In genomic region chr5:139083841-139084240, GRCm38 (mm10) we compare ENCODE assay signal across 13 mouse cellular contexts.
A peak's percentile ranks its signal among the peaks of the same experiment; 100 is the strongest.
DNase-seq lines count a peak whose midpoint lies in the region; ATAC-seq and TF ChIP-seq lines count a peak whose summit lies in the region.
"Had no signal": no experiment of that assay in that cellular context is flagged by ENCODE, and none has a peak within 500 bp of the region (broad histone marks: within the 10 kb centered on the region; RNA-seq: fewer than 3 reads in every experiment).

No protein-coding gene starts in this region.

- peak; percentile 57 for DNase-seq in cerebellum, adult 11-12 months
- DNase-seq in cerebellum, postnatal 4 days (ENCODE audit: low spot score in 2 of 2) = no peak
- DNase-seq in midbrain, embryonic 14.5 days = no peak
- no peak for DNase-seq in lung, adult 2 months

- H3K4me2 ChIP-seq in neural tube, embryonic 13.5 days = no peak overlapping the region
- H3K4me2 ChIP-seq in neural tube, embryonic 15.5 days = no peak overlapping the region
- no peak overlapping the region for H3K4me2 ChIP-seq in heart, embryonic 13.5 days
- H3K4me2 ChIP-seq in midbrain, embryonic 14.5 days (ENCODE audit: low read length) = no peak overlapping the region
- H3K4me2 ChIP-seq: hindbrain, embryonic 12.5 days; liver, embryonic 11.5 days had no signal

- no peaks in the 10 kb centered on the region for H3K9me3 ChIP-seq in neural tube, embryonic 13.5 days
- no peaks in the 10 kb centered on the region for H3K9me3 ChIP-seq in neural tube, embryonic 15.5 days (replicated peaks)
- peaks cover 3% of the 10 kb centered on the region; the same call in 1 of the 2 replicates for H3K9me3 ChIP-seq in heart, embryonic 13.5 days
- H3K9me3 ChIP-seq in midbrain, embryonic 14.5 days (ENCODE audit: control insufficient read depth, low read length) = no peaks in the 10 kb centered on the region

- no peak for ATAC-seq in neural tube, embryonic 13.5 days (ENCODE audit: low read depth)
- ATAC-seq in neural tube, embryonic 15.5 days (ENCODE audit: low FRiP score) = no peak
- no peak for ATAC-seq in heart, embryonic 13.5 days (ENCODE audit: extremely low read depth, insufficient number of reproducible peaks, low FRiP score, low TSS enrichment)
- ATAC-seq in midbrain, embryonic 14.5 days (ENCODE audit: low FRiP score, low TSS enrichment) = no peak
- ATAC-seq: midbrain, embryonic 16.5 days had no signal

- H3K4me1 ChIP-seq in neural tube, embryonic 13.5 days (replicated peaks) = 0 out of 2 replicates have a peak, but pooled peaks cover 8% of the 10 kb centered on the region
- H3K4me1 ChIP-seq in neural tube, embryonic 15.5 days = peaks cover 12% of the 10 kb centered on the region
- peaks cover 58% of the 10 kb centered on the region for H3K4me1 ChIP-seq in heart, embryonic 13.5 days
- peaks cover 38% of the 10 kb centered on the region for H3K4me1 ChIP-seq in olfactory bulb, adult 2 months (ENCODE audit: control insufficient read depth, insufficient read depth, low read length)
- no peaks in the 10 kb centered on the region for H3K4me1 ChIP-seq in midbrain, embryonic 14.5 days (ENCODE audit: control insufficient read depth, insufficient read depth, low read length)
- peaks cover 7% of the 10 kb centered on the region; the same call in 1 of the 2 replicates for H3K4me1 ChIP-seq in lung, adult 2 months (ENCODE audit: control insufficient read depth, insufficient read depth, low read length)

- no peak overlapping the region for H3K4me3 ChIP-seq in neural tube, embryonic 13.5 days
- H3K4me3 ChIP-seq in neural tube, embryonic 15.5 days (replicated peaks) = no peak overlapping the region
- H3K4me3 ChIP-seq in heart, embryonic 13.5 days = no peak overlapping the region
- no peak overlapping the region for H3K4me3 ChIP-seq in olfactory bulb, adult 2 months (ENCODE audit: insufficient read depth, low read depth, low read length)
- H3K4me3 ChIP-seq in midbrain, embryonic 14.5 days (replicated peaks; ENCODE audit: low read depth, low read length) = no peak overlapping the region
- H3K4me3 ChIP-seq in lung, adult 2 months (replicated peaks; ENCODE audit: extremely low read depth, low read depth, low read length) = no peak overlapping the region
- H3K4me3 ChIP-seq: erythroblast, embryonic 14.5 days; hindbrain, embryonic 12.5 days had no signal

- WGBS in neural tube, embryonic 13.5 days = 86% methylated on average over 4 of the region's 4 CpGs
- WGBS in neural tube, embryonic 15.5 days = 84% methylated on average over 4 of the region's 4 CpGs
- 51% methylated on average over 4 of the region's 4 CpGs for WGBS in heart, embryonic 13.5 days
- 47% methylated on average over 4 of the region's 4 CpGs for WGBS in olfactory bulb, adult 2 months
- WGBS in midbrain, embryonic 14.5 days = 78% methylated on average over 4 of the region's 4 CpGs
- 70% methylated on average over 4 of the region's 4 CpGs for WGBS in lung, adult 2 months

- no peak for TF ChIP-seq CTCF in olfactory bulb, adult 2 months (IDR thresholded peaks at IDR 0.05; ENCODE audit: insufficient read depth, low read depth, low read length)
- TF ChIP-seq CTCF in lung, adult 2 months (IDR thresholded peaks at IDR 0.05; ENCODE audit: insufficient read depth, low read length) = no peak

- H3K9ac ChIP-seq in neural tube, embryonic 13.5 days = 0 out of 2 replicates have a peak overlapping the region, but pooled peaks have one; percentile 8
- H3K9ac ChIP-seq in neural tube, embryonic 15.5 days (replicated peaks) = no peak overlapping the region
- H3K9ac ChIP-seq in heart, embryonic 13.5 days = 0 out of 2 replicates have a peak overlapping the region, but pooled peaks have one; percentile 28
- no peak overlapping the region for H3K9ac ChIP-seq in midbrain, embryonic 14.5 days (replicated peaks; ENCODE audit: low read length)
- H3K9ac ChIP-seq: hindbrain, embryonic 12.5 days had no signal

- no peak overlapping the region for H3K27ac ChIP-seq in neural tube, embryonic 13.5 days (replicated peaks)
- H3K27ac ChIP-seq in neural tube, embryonic 15.5 days (replicated peaks) = no peak overlapping the region
- H3K27ac ChIP-seq in heart, embryonic 13.5 days (replicated peaks) = peak overlapping the region; percentile 71
- H3K27ac ChIP-seq in olfactory bulb, adult 2 months (ENCODE audit: insufficient read depth, low read depth, low read length) = peak overlapping the region; percentile 43
- no peak overlapping the region for H3K27ac ChIP-seq in midbrain, embryonic 14.5 days (replicated peaks; ENCODE audit: low read depth, low read length)
- H3K27ac ChIP-seq: hindbrain, embryonic 12.5 days; kidney, postnatal 0 days had no signal

- 0 out of 2 replicates have a peak, but pooled peaks cover 9% of the 10 kb centered on the region for H3K36me3 ChIP-seq in neural tube, embryonic 13.5 days
- peaks cover 12% of the 10 kb centered on the region; the same call in 1 of the 2 replicates for H3K36me3 ChIP-seq in neural tube, embryonic 15.5 days
- no peaks in the 10 kb centered on the region; the same call in 1 of the 2 replicates for H3K36me3 ChIP-seq in heart, embryonic 13.5 days
- H3K36me3 ChIP-seq in midbrain, embryonic 14.5 days (ENCODE audit: control insufficient read depth, insufficient read depth, low read length) = peaks cover 2% of the 10 kb centered on the region; the same call in 1 of the 2 replicates
- H3K36me3 ChIP-seq: hindbrain, embryonic 12.5 days had no signal

- no peaks in the 10 kb centered on the region for H3K27me3 ChIP-seq in neural tube, embryonic 13.5 days
- no peaks in the 10 kb centered on the region for H3K27me3 ChIP-seq in neural tube, embryonic 15.5 days (replicated peaks)
- no peaks in the 10 kb centered on the region for H3K27me3 ChIP-seq in heart, embryonic 13.5 days (replicated peaks)
- no peaks in the 10 kb centered on the region for H3K27me3 ChIP-seq in midbrain, embryonic 14.5 days (ENCODE audit: control insufficient read depth, insufficient read depth, low read length)
- H3K27me3 ChIP-seq: hindbrain, embryonic 12.5 days had no signal

- TF ChIP-seq POLR2A in olfactory bulb, adult 2 months (IDR thresholded peaks at IDR 0.05; ENCODE audit: insufficient read depth, low read depth, low read length) = no peak
- no peak for TF ChIP-seq POLR2A in lung, adult 2 months (IDR thresholded peaks at IDR 0.05; ENCODE audit: borderline replicate concordance, extremely low read depth, low read depth, low read length)

Comparison
In these comparisons a context has a peak if more than half of its experiments do, and no peak if none do; other contexts are left out.
1. H3K9ac ChIP-seq: peak in neural tube, embryonic 13.5 days (single experiment) and heart, embryonic 13.5 days (single experiment); none in neural tube, embryonic 15.5 days (single experiment) and midbrain, embryonic 14.5 days (single experiment).
2. H3K27ac ChIP-seq: peak in heart, embryonic 13.5 days (single experiment) and olfactory bulb, adult 2 months (single experiment); none in neural tube, embryonic 13.5 days (single experiment), neural tube, embryonic 15.5 days (single experiment) and midbrain, embryonic 14.5 days (single experiment).